Mouse (Mus musculus): ENCODE data around the gene Muc4. TPM values are rescaled to one million over a fixed set of nuclear protein-coding genes. Genes with fewer than 3 reads are reported as not detected.

Gene Muc4
- polyA plus RNA-seq, 2 experiments: 0.04 TPM; not detected in 1

GRCm38 (mm10) chr16:32783324-32784062 lies 47.8 kb downstream of the Muc4 start:
- H3K4me3 ChIP-seq (replicated peaks; ENCODE audit: low read length): no peak overlapping the region
- WGBS: 26% methylated on average over 5 of the region's 5 CpGs
- H3K9ac ChIP-seq (ENCODE audit: low read depth, low read length, severe bottlenecking): no peak overlapping the region
- TF ChIP-seq POLR2A (IDR thresholded peaks at IDR 0.05; ENCODE audit: borderline replicate concordance, extremely low read depth, insufficient read depth, insufficient read length): no peak
- ATAC-seq (ENCODE audit: low FRiP score, low read depth) (no peak), DNase-seq (ENCODE audit: low spot score) (no peak)
- no peak overlapping the region for H3K4me2 ChIP-seq (replicated peaks; ENCODE audit: low read depth, low read length, severe bottlenecking)
- no peaks in the 10 kb centered on the region for H3K4me1 ChIP-seq (ENCODE audit: control insufficient read depth, insufficient read depth, low read length)
- no peaks in the 10 kb centered on the region for H3K9me3 ChIP-seq (ENCODE audit: control insufficient read depth, low read length)
- H3K27me3 ChIP-seq (ENCODE audit: control insufficient read depth, insufficient read depth, low read length): no peaks in the 10 kb centered on the region
- no peaks in the 10 kb centered on the region for H3K36me3 ChIP-seq (ENCODE audit: control insufficient read depth, insufficient read depth, low read length)
- no peak overlapping the region for H3K27ac ChIP-seq (replicated peaks; ENCODE audit: low read depth, low read length)

DNA sequence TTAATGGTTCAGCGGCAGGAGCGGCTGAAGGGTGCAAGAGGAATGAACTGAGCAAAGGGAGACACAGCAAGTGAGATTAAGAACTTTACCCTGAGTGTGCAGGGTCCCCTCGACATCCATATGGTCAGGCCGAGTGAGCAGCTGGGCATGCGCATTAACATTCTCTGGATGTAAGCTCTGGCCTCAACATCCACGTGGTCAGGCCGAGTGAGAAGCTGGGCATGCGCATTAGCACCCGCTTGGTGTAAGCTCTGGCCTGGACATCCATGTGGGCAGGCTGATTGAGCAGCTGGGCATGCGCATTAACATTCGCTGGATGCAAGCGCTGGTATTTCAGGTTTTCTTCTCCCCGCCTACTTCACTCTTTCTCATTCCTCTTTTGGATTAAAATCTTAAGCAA lies 49.2 kb downstream of the Muc4 start:
- WGBS: 83% methylated on average over 13 of the region's 13 CpGs
- no peaks in the 10 kb centered on the region for H3K9me3 ChIP-seq (ENCODE audit: control insufficient read depth, low read length)
- H3K4me1 ChIP-seq (ENCODE audit: control insufficient read depth, insufficient read depth, low read length): no peaks in the 10 kb centered on the region
- no peak overlapping the region for H3K4me2 ChIP-seq (replicated peaks; ENCODE audit: low read depth, low read length, severe bottlenecking)
- DNase-seq (ENCODE audit: low spot score): no peak
- no peak overlapping the region for H3K27ac ChIP-seq (replicated peaks; ENCODE audit: low read depth, low read length)
- H3K36me3 ChIP-seq (ENCODE audit: control insufficient read depth, insufficient read depth, low read length): no peaks in the 10 kb centered on the region
- H3K9ac ChIP-seq (ENCODE audit: low read depth, low read length, severe bottlenecking): no peak overlapping the region
- TF ChIP-seq POLR2A (IDR thresholded peaks at IDR 0.05; ENCODE audit: borderline replicate concordance, extremely low read depth, insufficient read depth, insufficient read length): no peak
- no peak overlapping the region for H3K4me3 ChIP-seq (replicated peaks; ENCODE audit: low read length)
- H3K27me3 ChIP-seq (ENCODE audit: control insufficient read depth, insufficient read depth, low read length): no peaks in the 10 kb centered on the region
- ATAC-seq (ENCODE audit: low FRiP score, low read depth): no peak

GRCm38 (mm10) chr16:32790056-32790455 lies 54.4 kb downstream of the Muc4 start:
- Histone ChIP-seq H3K4me3 (replicated peaks; ENCODE audit: low read length) (no peak overlapping the region), H3K9me3 (ENCODE audit: control insufficient read depth, low read length) (no peaks in the 10 kb centered on the region), H3K9ac (ENCODE audit: low read depth, low read length, severe bottlenecking) (no peak overlapping the region), H3K27ac (replicated peaks; ENCODE audit: low read depth, low read length) (no peak overlapping the region), H3K4me2 (replicated peaks; ENCODE audit: low read depth, low read length, severe bottlenecking) (no peak overlapping the region), H3K36me3 (ENCODE audit: control insufficient read depth, insufficient read depth, low read length) (no peaks in the 10 kb centered on the region), H3K4me1 (ENCODE audit: control insufficient read depth, insufficient read depth, low read length) (no peaks in the 10 kb centered on the region), H3K27me3 (ENCODE audit: control insufficient read depth, insufficient read depth, low read length) (no peaks in the 10 kb centered on the region)
- DNase-seq (ENCODE audit: low spot score) (no peak), ATAC-seq (ENCODE audit: low FRiP score, low read depth) (no peak)
- WGBS: 84% methylated on average over 5 of the region's 5 CpGs
- TF ChIP-seq POLR2A (IDR thresholded peaks at IDR 0.05; ENCODE audit: borderline replicate concordance, extremely low read depth, insufficient read depth, insufficient read length): no peak

DNA sequence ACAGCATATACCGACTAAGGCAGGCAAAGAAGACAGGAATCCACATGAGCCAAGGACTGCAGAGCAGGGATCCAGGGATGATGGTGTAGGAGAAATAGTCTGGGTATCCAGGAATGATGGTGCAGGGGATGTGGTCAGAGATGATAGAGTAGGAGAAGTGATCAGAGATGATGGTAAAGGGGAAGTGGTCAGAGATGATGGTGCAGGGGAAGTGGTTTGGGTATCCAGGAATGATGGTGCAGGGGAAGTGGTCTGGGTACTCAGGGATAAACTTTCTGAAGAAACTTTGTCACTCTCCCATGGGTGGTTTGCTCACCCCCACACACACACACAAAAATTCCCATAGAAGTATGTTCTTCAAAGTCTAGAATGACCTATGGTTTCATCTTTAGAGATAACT lies 59.5 kb downstream of the Muc4 start:
- Histone ChIP-seq H3K4me1 (ENCODE audit: control insufficient read depth, insufficient read depth, low read length) (no peaks in the 10 kb centered on the region; the same call in 1 of the 2 replicates), H3K4me3 (replicated peaks; ENCODE audit: low read length) (no peak overlapping the region), H3K36me3 (ENCODE audit: control insufficient read depth, insufficient read depth, low read length) (no peaks in the 10 kb centered on the region), H3K9ac (ENCODE audit: low read depth, low read length, severe bottlenecking) (no peak overlapping the region), H3K9me3 (ENCODE audit: control insufficient read depth, low read length) (no peaks in the 10 kb centered on the region), H3K27ac (replicated peaks; ENCODE audit: low read depth, low read length) (no peak overlapping the region), H3K4me2 (replicated peaks; ENCODE audit: low read depth, low read length, severe bottlenecking) (no peak overlapping the region), H3K27me3 (ENCODE audit: control insufficient read depth, insufficient read depth, low read length) (no peaks in the 10 kb centered on the region)
- no peak for TF ChIP-seq POLR2A (IDR thresholded peaks at IDR 0.05; ENCODE audit: borderline replicate concordance, extremely low read depth, insufficient read depth, insufficient read length)
- 81% methylated on average over 1 of the region's 1 CpGs for WGBS
- ATAC-seq (ENCODE audit: low FRiP score, low read depth): no peak
- DNase-seq (ENCODE audit: low spot score): no peak

- 59% methylated on average over 14 of the region's 14 CpGs for WGBS
- H3K9me3 ChIP-seq (ENCODE audit: control insufficient read depth, low read length): no peaks in the 10 kb centered on the region
- H3K4me1 ChIP-seq (ENCODE audit: control insufficient read depth, insufficient read depth, low read length): no peaks in the 10 kb centered on the region; the same call in 1 of the 2 replicates
- H3K27ac ChIP-seq (replicated peaks; ENCODE audit: low read depth, low read length): no peak overlapping the region
- no peaks in the 10 kb centered on the region for H3K36me3 ChIP-seq (ENCODE audit: control insufficient read depth, insufficient read depth, low read length)
- DNase-seq (ENCODE audit: low spot score) (no peak), ATAC-seq (ENCODE audit: low FRiP score, low read depth) (no peak)
- no peak overlapping the region for H3K9ac ChIP-seq (ENCODE audit: low read depth, low read length, severe bottlenecking)
- no peak for TF ChIP-seq POLR2A (IDR thresholded peaks at IDR 0.05; ENCODE audit: borderline replicate concordance, extremely low read depth, insufficient read depth, insufficient read length)
- no peak overlapping the region for H3K4me3 ChIP-seq (replicated peaks; ENCODE audit: low read length)
- no peaks in the 10 kb centered on the region for H3K27me3 ChIP-seq (ENCODE audit: control insufficient read depth, insufficient read depth, low read length)
- no peak overlapping the region for H3K4me2 ChIP-seq (replicated peaks; ENCODE audit: low read depth, low read length, severe bottlenecking)
Measured at GRCm38 (mm10) chr16:32796676-32797425, 61.2 kb downstream of the Muc4 start.
